Mouse (Mus musculus): ENCODE measurements around the gene Glt28d2. TPM values are rescaled to one million over a fixed set of nuclear protein-coding genes. Genes with fewer than 3 reads are reported as not detected.

The Glt28d2 gene
- polyA plus RNA-seq, 1 experiment: 1.0 TPM

DNA sequence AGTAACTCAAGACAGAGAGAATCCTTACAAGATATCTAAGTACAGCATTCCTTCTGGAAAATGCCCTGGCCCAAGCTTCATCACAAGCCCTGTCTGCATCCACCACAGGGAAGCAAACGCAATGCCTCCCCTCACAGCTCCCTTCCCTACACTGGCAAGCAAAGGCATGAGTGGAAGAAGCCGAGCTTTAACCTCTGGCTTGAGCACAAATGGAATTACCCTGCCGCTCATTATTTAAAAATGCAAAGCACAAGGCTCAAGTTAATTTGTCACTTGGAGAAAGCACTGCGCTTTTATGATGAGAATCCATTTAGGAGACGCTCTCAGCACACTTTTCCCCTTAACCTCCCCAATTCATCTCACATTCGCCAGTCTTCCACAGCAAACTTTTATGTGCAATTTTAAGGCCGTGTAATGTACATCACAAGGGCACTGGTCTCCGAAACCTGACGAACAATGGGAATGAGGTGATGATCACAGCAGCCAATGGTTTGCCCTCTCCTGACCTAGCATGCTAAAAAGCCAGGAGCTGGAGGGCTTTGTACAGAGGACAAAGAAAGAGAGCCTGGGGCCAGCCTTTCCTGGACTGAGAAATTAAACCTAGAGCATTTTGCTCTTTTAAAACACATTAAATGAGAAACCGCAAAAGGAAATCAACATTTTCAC is 54.7 kb downstream of the Glt28d2 start:
- TF ChIP-seq CTCF (IDR thresholded peaks at IDR 0.05; ENCODE audit: borderline replicate concordance, insufficient read depth, low read length): no peak
- TF ChIP-seq POLR2A (IDR thresholded peaks at IDR 0.05; ENCODE audit: low read depth, low read length): no peak
- no peaks in the 10 kb centered on the region; the same call in 1 of the 2 replicates for H3K4me1 ChIP-seq (ENCODE audit: control insufficient read depth, insufficient read depth, low read length)
- H3K4me3 ChIP-seq (ENCODE audit: insufficient read depth, low read length): no peak overlapping the region
- no peak overlapping the region for H3K27ac ChIP-seq (ENCODE audit: insufficient read depth, low read length)

DNA sequence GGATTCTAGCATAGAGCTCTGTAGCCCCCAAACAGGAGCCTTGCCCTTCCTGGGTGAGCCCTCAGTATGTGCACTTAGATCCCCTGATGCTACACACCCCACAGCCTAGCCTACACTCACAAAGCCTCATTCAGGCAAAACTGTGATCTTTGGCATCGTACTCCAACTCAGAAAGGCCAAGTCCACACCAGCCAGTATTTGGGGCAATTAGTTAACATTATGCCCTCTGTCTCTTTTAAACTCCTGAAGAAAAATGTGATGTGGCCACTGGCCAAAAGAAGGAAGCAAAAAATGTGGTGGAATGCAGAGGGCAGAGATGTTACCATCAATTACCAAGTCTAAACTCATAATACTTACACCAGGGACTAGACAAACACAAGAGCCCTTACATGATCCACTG is 55.5 kb downstream of the Glt28d2 start:
- Histone ChIP-seq H3K4me1 (ENCODE audit: control insufficient read depth, insufficient read depth, low read length) (no peaks in the 10 kb centered on the region; the same call in 1 of the 2 replicates), H3K27ac (ENCODE audit: insufficient read depth, low read length) (no peak overlapping the region), H3K4me3 (ENCODE audit: insufficient read depth, low read length) (no peak overlapping the region)
- TF ChIP-seq CTCF (IDR thresholded peaks at IDR 0.05; ENCODE audit: borderline replicate concordance, insufficient read depth, low read length) (no peak), POLR2A (IDR thresholded peaks at IDR 0.05; ENCODE audit: low read depth, low read length) (no peak)

DNA sequence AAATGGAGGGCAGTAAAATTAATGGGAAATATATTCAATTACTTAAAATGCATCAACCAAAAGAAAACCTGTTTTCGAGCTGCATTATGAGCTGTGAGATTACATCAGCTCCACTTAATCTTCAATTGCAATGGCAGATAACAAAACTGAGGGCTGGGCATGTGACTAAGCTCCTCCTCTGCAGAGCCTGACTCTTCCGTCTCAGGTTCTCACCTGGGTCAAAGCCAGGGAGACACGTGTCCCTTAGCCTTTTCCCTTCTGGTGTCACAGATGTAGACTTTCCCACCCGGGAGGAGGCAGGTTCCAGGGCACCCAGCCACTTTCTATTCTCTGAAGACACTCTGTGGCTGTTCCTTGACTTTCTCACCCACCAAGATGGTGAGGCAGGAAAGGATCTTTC is 58.3 kb downstream of the Glt28d2 start:
- no peaks in the 10 kb centered on the region; the same call in 1 of the 2 replicates for H3K4me1 ChIP-seq (ENCODE audit: control insufficient read depth, insufficient read depth, low read length)
- no peak overlapping the region for H3K4me3 ChIP-seq (ENCODE audit: insufficient read depth, low read length)
- TF ChIP-seq CTCF (IDR thresholded peaks at IDR 0.05; ENCODE audit: borderline replicate concordance, insufficient read depth, low read length): no peak
- no peak for TF ChIP-seq POLR2A (IDR thresholded peaks at IDR 0.05; ENCODE audit: low read depth, low read length)
- H3K27ac ChIP-seq (ENCODE audit: insufficient read depth, low read length): no peak overlapping the region

DNA sequence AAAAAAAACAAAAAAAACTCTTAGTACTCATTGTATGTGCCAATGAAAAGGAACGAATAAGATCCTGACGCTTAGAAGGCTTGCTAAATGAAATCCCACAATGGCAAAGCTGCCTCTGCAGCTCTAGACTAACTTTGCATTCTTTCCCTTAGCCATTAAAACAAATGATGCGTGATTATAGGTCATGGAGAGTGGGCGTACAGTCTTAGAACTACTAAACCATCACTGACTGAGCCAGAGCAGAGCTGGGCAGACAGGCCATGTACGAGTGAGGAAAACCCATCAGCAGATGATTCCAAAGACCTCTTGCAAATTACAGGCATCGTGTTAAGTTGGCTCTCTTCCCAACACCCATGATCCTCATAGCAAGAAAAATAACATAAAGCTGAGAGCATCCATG is 59.5 kb downstream of the Glt28d2 start:
- no peaks in the 10 kb centered on the region; the same call in 1 of the 2 replicates for H3K4me1 ChIP-seq (ENCODE audit: control insufficient read depth, insufficient read depth, low read length)
- no peak overlapping the region for H3K4me3 ChIP-seq (ENCODE audit: insufficient read depth, low read length)
- no peak for TF ChIP-seq POLR2A (IDR thresholded peaks at IDR 0.05; ENCODE audit: low read depth, low read length)
- no peak for TF ChIP-seq CTCF (IDR thresholded peaks at IDR 0.05; ENCODE audit: borderline replicate concordance, insufficient read depth, low read length)
- no peak overlapping the region for H3K27ac ChIP-seq (ENCODE audit: insufficient read depth, low read length)

DNA sequence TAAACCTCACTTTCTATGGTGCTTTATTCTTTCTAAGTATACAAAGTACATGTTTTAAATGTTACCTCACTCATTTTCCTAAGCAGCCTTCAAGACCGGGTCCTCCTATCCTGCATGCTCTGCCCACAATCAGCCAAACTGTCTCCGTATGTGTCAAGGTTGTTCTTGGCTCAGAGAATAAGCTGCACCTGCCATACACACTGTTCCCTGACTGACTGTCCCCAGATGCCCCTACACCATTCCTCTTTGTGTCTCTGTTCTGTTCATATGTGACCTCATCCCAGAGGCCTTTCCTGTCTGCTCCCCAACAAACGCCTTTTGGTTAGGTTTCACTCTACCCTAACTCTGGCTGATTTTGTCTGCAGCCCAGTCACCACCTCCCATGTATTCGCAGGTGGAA is 60.0 kb downstream of the Glt28d2 start:
- Histone ChIP-seq H3K4me1 (ENCODE audit: control insufficient read depth, insufficient read depth, low read length) (no peaks in the 10 kb centered on the region; the same call in 1 of the 2 replicates), H3K4me3 (ENCODE audit: insufficient read depth, low read length) (no peak overlapping the region), H3K27ac (ENCODE audit: insufficient read depth, low read length) (no peak overlapping the region)
- TF ChIP-seq CTCF (IDR thresholded peaks at IDR 0.05; ENCODE audit: borderline replicate concordance, insufficient read depth, low read length) (no peak), POLR2A (IDR thresholded peaks at IDR 0.05; ENCODE audit: low read depth, low read length) (no peak)

DNA sequence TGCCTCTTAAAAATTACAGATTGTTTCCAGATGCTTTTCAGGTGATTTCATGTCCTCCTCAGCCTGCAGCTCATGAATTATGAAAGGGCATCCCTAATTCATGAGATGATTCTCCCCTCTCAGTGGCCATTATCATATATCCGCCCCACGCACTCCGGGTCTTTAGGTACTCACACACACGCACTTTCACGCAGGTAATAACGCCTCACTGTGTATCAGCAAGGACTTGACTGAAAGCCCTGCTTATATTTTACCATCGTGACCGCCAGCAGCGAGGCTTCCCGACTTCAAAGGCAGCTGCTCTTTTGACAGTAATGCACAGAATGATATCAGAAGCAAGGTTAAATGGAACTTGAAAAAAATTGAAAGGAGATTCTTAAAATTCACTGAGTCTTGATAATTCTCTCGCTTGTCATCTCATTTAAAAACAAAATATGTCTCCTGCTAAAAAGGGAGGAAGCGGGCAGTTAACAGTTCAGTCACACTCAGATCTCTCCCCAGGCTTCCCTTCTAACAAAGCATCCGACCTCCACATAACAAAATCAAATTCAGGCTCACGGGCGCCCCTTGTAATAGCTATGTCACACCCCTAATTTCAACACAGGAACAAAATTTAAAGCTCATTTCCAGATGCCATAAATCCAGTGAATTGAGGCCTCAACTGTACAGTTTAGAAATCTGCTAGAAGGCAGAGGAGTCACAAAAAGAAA is 66.3 kb downstream of the Glt28d2 start:
- H3K4me3 ChIP-seq (ENCODE audit: insufficient read depth, low read length): no peak overlapping the region
- H3K27ac ChIP-seq (ENCODE audit: insufficient read depth, low read length): no peak overlapping the region
- H3K4me1 ChIP-seq (ENCODE audit: control insufficient read depth, insufficient read depth, low read length): no peaks in the 10 kb centered on the region
- no peak for TF ChIP-seq POLR2A (IDR thresholded peaks at IDR 0.05; ENCODE audit: low read depth, low read length)
- TF ChIP-seq CTCF (IDR thresholded peaks at IDR 0.05; ENCODE audit: borderline replicate concordance, insufficient read depth, low read length): no peak

Other genes with a start within 250 kb of the Glt28d2 start
- gene Fam160a1, start 70.2 kb downstream of the Glt28d2 start, polyA plus RNA-seq (2011; ENCODE audit: insufficient read length, low read depth, missing spikeins): 3.4 and 4.7 TPM in 2 replicates
- gene Gm37240, start within 50 bp of the Glt28d2 start, polyA plus RNA-seq (2011; ENCODE audit: insufficient read length, low read depth, missing spikeins): 1.7 and 1.9 TPM in 2 replicates
- 44.8 and 54.2 TPM in 2 replicates for gene Sh3d19, start 83.6 kb upstream of the Glt28d2 start, polyA plus RNA-seq (2011; ENCODE audit: insufficient read length, low read depth, missing spikeins)
- not detected in 2 replicates for gene Prss48, start 115.0 kb upstream of the Glt28d2 start, polyA plus RNA-seq (2011; ENCODE audit: insufficient read length, low read depth, missing spikeins)

Data from embryonic fibroblast, embryonic 13.5 days (primary cell).